Mouse (Mus musculus) T-cell, adult 2 months (primary cell): ENCODE data around the gene Tagap1.
A peak's percentile ranks its signal among the peaks of the same experiment; 100 is the strongest.
"Not testable (repeated sequence)": the region's sequence is repeated elsewhere in the genome, so short reads cannot be mapped to it uniquely, and the experiment has no call there.

ENCODE experiments used
- DNase-seq: peaks from one replicate; pipeline ENCODE4 v3.0.0; 2022; ENCODE audit warnings: low spot score

Tagap1 gene

DNA sequence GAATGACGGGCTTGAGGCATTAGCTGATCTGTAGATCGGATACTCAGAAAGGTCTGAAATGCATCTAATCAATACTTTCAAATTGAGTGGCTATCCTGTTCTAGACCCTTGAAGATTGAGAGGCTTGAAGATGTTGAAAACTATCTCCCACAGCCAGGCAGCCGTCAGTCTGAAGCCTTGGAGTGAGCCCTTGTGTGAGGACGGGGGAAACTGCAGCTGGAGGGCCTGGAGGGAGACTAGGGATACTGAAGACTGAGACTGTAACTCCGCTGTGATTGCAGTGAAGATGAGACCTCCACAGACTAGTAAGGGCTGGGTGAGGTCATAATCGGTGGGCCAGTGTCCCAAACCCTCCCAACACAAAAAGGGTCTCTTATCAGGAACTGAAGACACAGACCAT lies 1.4 kb upstream of the Tagap1 start:
- DNase-seq = not testable (repeated sequence)

DNA sequence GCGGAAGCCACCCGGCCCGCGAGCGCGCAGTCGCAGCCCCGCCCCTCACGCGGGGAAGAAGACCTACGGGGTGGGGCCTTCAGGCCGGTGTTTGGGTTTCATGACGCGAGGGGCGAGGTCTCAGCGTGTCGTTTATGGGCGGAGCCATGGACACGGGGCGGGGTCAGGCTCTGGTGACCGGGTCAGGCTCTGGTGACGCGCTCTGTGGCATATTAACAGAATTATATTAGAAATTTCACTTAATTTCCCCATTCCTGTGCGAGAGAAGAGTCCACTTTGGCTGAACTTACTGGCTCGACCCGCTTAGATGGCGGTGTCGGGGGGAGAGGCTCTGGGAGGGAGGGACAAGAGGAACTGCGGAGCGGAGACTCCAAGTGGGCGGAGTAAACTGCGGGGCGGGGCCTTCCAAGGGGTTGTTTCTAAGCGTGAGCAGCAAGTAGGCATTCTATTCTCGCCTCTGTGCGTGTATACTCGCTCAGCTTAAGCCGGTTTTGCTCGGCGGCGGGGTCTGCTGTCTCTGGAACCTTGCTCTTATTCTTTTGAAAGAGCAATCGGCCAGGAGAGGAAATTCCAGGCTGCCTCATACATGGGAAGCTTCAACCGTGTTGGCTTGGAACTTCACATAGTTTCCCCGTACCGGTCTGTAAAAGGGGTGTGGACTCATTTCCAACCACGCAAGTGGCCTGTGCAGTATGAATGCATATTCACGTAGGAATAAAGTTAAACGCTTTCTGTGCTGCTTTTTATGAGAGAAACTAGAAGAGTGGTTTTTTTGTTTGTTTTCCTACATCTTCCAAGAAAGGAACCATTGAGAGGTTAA lies 435 bp upstream of the Tagap1 start:
- peak; percentile 49 for DNase-seq

DNA sequence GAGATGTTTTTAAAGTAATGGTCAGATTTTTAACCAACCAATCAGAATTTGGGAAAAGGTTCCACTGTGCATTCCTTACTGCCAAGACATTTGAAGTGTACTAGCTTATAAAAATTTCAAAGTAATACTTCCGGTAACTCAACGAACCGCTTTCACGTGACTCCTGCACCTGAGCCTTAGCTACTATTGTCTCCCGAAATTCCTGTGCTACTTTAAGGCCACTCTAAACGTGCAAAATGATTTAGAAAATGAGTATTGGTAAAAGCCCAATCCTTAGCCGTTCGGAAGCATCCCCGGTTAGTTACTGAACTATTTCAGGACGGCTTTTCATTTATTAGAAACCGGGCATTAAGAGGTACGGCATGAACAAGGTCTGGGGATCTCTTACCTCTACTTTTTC lies 607 bp downstream of the Tagap1 start:
- DNase-seq = not testable (repeated sequence)

DNA sequence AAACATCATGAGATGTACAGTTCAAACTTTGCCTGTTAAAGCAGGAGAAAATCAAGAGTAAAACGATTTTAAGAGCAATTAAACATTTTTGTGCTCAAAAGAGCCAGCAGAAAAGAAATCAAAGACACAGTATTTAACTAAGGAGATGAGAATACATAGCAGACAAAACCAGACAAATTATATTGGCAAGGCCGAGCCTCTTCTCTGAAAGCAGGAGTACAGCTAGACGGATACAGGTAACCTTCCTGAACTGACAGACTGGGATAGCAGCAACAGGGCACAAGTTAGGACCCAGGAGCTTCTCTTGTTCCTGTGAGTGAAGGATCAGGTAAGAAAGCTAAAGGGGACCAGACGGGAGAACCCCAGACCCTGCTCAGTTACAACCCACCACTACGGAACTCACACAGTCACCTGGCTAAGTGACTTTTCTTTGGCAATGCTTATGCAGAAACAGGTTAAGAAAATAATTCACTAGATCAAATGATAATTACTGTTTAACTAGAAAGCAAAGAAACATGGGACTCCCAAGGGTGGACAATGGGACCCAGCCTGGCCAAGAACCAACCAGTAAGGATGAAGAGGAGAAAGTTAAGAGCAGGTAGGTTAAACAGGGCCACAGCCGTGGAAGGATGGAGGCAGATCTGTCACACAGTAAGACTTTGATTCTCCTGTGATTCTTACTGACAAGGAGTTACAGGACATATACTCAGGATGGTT lies 1.3 kb downstream of the Tagap1 start:
- DNase-seq = not testable (repeated sequence)

DNA sequence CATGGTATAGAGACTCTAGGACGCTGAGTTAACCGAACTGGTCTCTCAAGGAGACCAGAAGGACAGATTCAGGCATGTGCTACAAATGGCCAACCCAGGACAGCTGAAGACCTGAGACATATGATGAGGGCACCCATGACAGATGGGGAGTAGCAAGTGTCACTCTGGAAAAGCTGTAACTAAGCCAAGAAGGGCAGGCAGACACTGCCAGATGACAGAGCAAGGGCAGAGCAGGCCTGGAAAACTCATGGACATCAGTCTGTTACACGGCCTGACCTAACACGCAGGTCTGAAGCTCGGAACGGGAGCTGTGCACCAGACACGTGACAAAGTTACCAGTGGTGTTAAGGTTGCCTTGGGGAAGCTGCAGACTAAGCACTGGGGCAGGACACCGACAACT lies 2.1 kb downstream of the Tagap1 start:
- DNase-seq = not testable (repeated sequence)

DNA sequence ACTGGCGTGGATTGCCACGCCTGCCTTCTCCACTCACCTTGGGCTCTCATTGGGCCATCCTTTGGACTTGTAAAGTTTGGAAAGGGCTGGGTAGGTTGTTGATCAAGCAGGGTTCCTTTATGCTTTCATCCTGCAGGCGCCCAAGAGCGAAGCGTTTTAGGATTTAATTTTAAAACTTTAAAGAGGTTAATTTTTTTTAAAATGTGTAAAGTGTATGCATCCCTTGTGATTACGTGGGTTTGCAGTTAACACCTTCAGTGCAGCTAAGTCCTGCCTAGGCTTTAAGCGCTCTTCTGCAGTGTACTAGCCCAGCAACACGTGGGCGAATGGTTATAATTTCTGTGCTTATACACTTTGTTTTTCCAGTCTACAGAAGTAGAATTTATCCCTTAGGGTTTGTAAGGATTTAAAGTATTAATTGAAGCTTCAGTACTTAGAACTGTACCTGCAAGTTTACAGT lies 12.2 kb downstream of the Tagap1 start:
- DNase-seq = not testable (repeated sequence)

DNA sequence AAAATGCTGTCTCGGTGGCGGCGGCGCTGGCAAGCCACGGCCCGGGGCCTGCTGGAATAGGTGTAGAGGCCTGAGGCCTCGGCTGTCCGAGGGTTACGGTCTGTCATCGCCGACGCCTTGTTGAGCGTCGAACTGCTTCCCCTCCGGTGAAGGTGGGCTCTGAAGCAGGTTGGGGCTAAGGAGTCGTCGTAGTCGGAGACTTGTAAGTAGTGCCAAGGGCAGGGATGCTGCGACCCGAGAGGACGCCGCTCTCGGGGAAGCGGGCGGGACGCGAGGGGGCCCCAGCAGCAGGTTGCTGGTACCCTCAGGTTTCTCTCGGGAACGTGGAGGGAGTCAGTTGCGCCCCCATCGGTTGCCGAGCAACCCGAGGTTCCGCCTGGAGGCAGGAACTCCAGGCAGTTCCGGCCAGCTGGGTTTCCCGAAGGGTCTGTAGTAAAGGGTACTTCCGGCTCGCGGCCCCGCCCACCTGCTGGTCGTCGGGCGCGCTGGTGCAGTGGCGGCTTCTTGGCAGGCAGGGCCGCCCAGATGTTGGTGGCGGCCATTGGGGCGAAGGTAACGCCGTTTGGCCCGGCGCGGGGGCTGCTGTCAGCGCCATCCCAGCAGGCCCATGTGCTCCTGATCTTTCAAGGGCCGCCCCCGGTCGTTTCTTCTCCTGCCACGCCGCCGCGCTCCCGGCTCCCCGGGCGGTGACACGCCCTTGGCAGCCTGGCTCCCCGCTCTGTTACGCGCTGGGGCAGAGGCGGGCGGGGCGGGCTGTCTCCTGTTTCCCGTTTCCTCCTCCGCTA lies 12.8 kb downstream of the Tagap1 start, which contains the start of gene Rsph3b:
Gene Rsph3b, minus strand, starts transcription at position 699 of the 785 bp plus-strand sequence.
- peak; percentile 67 for DNase-seq

DNA sequence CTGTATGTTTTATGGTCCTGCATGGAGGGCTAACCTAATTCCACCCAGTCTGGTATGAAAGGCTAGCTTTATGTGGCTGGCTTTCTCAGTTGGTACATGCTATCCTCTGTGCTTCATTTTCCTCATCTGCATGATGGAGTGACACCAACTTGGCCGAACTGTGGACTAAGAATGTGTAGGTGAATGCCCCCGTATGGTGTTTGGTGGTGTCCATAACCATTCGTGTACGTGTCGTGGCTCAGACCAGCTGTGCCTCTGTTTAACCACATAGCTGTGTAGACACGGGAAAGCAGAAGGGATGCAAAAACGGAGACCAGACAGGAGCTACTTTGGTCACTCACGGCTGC lies 13.3 kb downstream of the Tagap1 start:
- DNase-seq = not testable (repeated sequence)

DNA sequence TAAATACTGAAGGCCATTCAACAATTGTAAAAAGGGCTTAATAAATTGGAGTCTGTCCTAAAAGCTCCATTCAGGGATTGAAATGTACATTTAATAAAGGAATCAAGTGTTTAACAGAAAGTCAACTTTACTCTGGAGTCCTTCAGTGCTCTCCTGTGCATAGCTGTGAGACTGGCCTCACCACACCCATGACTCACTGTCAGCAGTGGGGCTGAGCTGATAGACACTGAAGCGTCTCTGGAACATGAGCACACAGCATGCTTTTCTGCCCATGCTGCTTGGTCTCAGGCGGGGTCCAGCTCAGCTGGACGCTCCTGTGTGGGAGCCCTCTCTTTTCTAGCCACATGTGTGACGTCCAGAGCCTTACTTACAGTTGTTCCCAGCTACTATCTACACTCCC lies 18.4 kb downstream of the Tagap1 start:
- not testable (repeated sequence) for DNase-seq

DNA sequence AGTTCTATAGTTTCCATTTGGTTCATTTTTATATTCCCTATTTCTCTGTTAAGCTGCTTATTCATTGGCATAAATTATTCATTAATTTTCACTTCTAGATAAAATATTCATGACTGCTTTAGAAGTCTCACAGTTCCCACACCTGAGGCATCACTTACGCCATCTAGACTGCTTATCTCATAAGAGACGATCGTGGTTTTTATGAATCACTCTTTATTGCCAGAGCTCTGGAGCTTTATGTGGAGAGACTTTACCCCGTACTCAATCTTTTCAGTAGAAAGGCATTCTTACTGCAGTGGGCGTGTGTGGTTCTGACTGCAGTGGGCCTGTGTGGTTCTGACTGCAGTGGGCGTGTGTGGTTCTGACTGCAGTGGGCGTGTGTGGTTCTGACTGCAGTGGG lies 29.3 kb downstream of the Tagap1 start:
- not testable (repeated sequence) for DNase-seq

DNA sequence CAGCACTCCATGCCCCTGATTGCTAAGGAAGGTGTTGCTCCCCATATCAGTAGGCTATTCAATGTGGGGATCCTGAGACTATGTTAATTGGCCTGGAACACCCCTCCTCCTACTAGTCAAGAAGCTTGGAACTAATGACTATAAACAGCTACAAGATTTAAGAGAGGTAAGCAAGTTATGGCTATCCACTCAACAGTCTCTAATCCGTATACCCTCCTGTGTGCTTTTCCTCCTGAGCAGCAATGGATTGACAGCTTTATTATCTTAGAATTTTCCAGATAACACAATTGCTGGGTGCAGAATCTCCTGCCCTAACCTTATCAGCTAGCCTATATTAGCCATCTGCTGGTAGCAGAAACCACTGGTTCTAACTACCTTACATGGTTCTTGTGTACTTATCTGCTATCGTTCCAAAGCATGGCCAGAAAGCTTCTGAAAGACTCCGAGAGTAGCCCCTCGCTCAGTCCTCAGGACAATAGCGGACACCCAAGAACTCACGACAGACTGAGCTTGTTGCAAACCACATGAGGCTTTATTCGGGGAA lies 40.5 kb downstream of the Tagap1 start:
- not testable (repeated sequence) for DNase-seq

DNA sequence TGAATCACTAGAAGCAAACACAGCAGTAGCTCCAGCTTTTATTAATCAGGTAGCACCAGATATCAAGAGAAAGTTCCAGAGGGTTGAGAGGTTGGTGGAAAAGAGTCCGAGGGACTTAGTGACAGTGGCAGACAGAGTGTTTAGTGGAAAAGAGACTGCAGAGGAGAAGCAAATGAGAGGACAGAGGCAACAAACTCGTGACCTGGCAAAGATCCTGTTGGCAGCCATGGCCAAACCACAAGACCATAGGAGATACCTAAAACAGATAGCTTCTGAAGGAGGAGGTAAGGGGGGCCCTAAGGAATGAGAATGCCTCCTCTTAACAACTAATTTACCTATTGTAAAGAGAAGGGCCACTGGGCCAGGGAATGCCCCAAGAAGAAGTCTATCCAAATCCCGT lies 41.6 kb downstream of the Tagap1 start:
- not testable (repeated sequence) for DNase-seq

DNA sequence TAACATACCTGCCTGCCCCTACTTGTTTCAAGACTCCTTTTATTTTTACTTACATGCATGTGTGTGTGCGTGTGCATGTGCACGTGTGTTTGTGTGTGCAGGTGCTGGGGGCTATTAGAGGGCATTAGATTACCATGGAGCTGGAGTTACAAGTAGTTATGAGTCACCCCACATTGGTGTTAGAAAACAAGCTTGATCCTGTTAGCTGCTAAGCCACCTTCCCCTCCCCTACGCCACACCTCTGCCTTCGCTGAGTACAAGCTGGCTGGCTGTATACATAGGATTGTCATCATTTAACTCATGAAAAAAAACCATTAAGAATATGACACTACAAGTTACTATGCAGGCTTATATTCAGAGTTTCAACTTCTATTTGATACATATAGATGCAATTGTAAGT lies 45.7 kb downstream of the Tagap1 start:
- not testable (repeated sequence) for DNase-seq

DNA sequence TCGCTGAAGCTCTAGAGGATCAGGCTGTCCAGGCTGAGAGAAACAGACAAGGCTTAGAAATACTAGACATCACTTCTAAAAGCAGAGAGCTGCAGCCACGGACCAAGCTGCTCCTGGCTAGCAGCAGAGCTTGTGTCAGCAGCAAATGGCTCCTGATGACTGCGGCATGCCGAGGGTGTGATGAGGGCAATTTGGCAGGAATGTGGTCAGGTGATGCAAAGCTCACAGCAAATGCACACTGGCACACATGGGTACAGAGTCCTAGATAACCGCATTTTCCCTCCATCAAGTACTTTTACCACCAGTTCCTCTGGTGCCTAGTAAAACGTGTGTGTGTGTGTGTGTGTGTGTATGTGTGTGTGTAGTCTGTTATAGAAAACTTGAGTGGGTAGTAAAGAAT lies 46.9 kb downstream of the Tagap1 start:
- not testable (repeated sequence) for DNase-seq
